Mouse (Mus musculus) left cerebral cortex, adult 11 months (tissue): ENCODE data around the gene Inpp5k.

Experiments used
- DNase-seq: peaks from one replicate; pipeline ENCODE4 v3.0.0; 2022; ENCODE audit warnings: low spot score

The Inpp5k gene

GRCm38 (mm10) chr11:75654471-75655390 lies 23.9 kb downstream of the Inpp5k start:
- no peak for DNase-seq

- DNase-seq: no peak
These were observed 25.1 kb downstream of the Inpp5k start for GRCm38 (mm10) chr11:75655621-75656545.

- DNase-seq: no peak
These were observed 26.1 kb downstream of the Inpp5k start for GRCm38 (mm10) chr11:75656621-75657590.

- DNase-seq: no peak
These were observed 27.1 kb downstream of the Inpp5k start for GRCm38 (mm10) chr11:75657841-75658240.

- DNase-seq: no peak
These were observed 27.5 kb downstream of the Inpp5k start for GRCm38 (mm10) chr11:75658311-75658710.

GRCm38 (mm10) chr11:75658996-75659750 lies 28.4 kb downstream of the Inpp5k start:
- no peak for DNase-seq

GRCm38 (mm10) chr11:75660081-75660590 lies 29.3 kb downstream of the Inpp5k start:
- no peak for DNase-seq

GRCm38 (mm10) chr11:75660941-75661800 lies 30.4 kb downstream of the Inpp5k start:
- DNase-seq: no peak

GRCm38 (mm10) chr11:75662131-75662530 lies 31.3 kb downstream of the Inpp5k start:
- no peak for DNase-seq

GRCm38 (mm10) chr11:75666296-75666695 lies 35.5 kb downstream of the Inpp5k start:
- no peak for DNase-seq

- DNase-seq: no peak
These were observed 37.8 kb downstream of the Inpp5k start for GRCm38 (mm10) chr11:75668621-75669020.

- DNase-seq: no peak
These were observed 38.5 kb downstream of the Inpp5k start for GRCm38 (mm10) chr11:75669176-75669852.

- no peak for DNase-seq
These were observed 39.0 kb downstream of the Inpp5k start for GRCm38 (mm10) chr11:75669853-75670200.

- DNase-seq: no peak
These were observed 40.8 kb downstream of the Inpp5k start for GRCm38 (mm10) chr11:75671426-75672180.

GRCm38 (mm10) chr11:75673411-75673810 lies 42.6 kb downstream of the Inpp5k start:
- no peak for DNase-seq

- DNase-seq: no peak
These were observed 44.1 kb downstream of the Inpp5k start for GRCm38 (mm10) chr11:75674875-75675274.

GRCm38 (mm10) chr11:75677881-75678746 lies 47.3 kb downstream of the Inpp5k start:
- DNase-seq: no peak
